In the genomic region with DNA sequence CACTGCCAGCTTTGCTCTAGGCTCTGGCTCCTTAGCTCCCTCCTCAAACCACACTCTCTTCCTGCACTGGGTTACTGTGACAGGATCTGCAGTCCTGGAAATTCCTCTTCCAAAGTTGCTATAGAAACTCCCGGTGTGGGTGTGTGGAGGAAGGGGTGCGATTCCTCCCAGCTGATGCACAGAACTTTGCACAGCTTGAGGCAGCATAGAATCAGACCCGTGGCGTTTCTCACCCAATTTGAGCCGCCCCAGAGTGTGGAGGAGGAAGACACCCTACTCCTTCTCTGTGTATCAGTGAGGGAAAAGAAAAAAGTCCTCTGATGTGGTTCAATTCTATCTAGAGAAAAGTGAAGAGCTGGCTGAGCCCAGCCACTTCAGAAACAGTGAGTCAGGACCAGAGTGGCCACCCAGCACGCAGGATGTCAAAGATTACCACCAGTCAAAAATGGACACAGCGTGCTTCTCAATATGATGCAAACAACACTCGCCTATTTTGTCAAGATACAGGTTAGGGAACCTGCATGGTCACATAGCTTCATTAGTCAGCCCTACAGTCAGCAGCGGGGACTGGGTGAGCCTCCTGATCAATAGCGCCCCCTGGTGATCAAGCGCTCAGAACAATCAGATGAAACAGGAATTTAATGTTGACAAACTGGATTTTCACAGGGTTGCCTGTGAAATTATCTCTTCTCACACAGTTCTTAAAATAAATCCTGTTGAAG, we compare ENCODE assay signal across 9 mouse cellular contexts.
A peak's percentile ranks its signal among the peaks of the same experiment; 100 is the strongest.
DNase-seq lines count a peak whose midpoint lies in the region; ATAC-seq and TF ChIP-seq lines count a peak whose summit lies in the region.
"Had no signal": no experiment of that assay in that cellular context is flagged by ENCODE, and none has a peak within 500 bp of the region (broad histone marks: within the 10 kb centered on the region; RNA-seq: fewer than 3 reads in every experiment).

No protein-coding gene starts in this region.

- peak; percentile 40 for TF ChIP-seq CTCF in heart, postnatal 0 days (IDR thresholded peaks at IDR 0.05; ENCODE audit: low read depth)
- peak; percentile 66 for TF ChIP-seq CTCF in Patski (IDR thresholded peaks at IDR 0.05)
- TF ChIP-seq CTCF in hindbrain, postnatal 0 days (IDR thresholded peaks at IDR 0.05; ENCODE audit: low read depth) = peak; percentile 71

- intact Hi-C loops in heart, postnatal 25 days (cut with DNase I) = no loop called here
- intact Hi-C loops in left cerebral cortex, postnatal 25 days (cut with DNase I) = loop anchor here (1.0 to 5.0 kb wide), 4 partner anchors 99 to 371 kb away; no protein-coding TSS in a partner anchor

- no peak overlapping the region for H3K9ac ChIP-seq in heart, postnatal 0 days (replicated peaks; ENCODE audit: low read depth, low read length)
- no peak overlapping the region for H3K9ac ChIP-seq in hindbrain, postnatal 0 days (replicated peaks; ENCODE audit: low read length)
- H3K9ac ChIP-seq in heart, embryonic 11.5 days (ENCODE audit: low read depth, low read length) = no peak overlapping the region

- in situ Hi-C loops in Patski (cut with MboI; ENCODE audit: low pct_unique_long_range_greater_than_20kb) = no loop called here

- WGBS in heart, postnatal 0 days = 29% methylated on average over 11 of the region's 11 CpGs
- WGBS in hindbrain, postnatal 0 days = 24% methylated on average over 11 of the region's 11 CpGs
- WGBS in heart, embryonic 11.5 days (ENCODE audit: insufficient replicate concordance) = 34% methylated on average over 11 of the region's 11 CpGs

- no peak overlapping the region for H3K27ac ChIP-seq in heart, postnatal 0 days (ENCODE audit: low read depth)
- H3K27ac ChIP-seq in hindbrain, postnatal 0 days = no peak overlapping the region
- H3K27ac ChIP-seq in heart, embryonic 11.5 days (ENCODE audit: low read depth, low read length) = no peak overlapping the region

- CTCF ChIA-PET in Patski (lab: Charles Lee) = interaction anchor here (1.0 to 3.5 kb wide), 4 partner anchors 11 to 30 kb away, joined by 3 to 17 read pairs (median 5); no protein-coding TSS in a partner anchor

- no peaks in the 10 kb centered on the region for H3K27me3 ChIP-seq in heart, postnatal 0 days (ENCODE audit: control insufficient read depth, insufficient read depth, low read length)
- H3K27me3 ChIP-seq in Patski = no peaks in the 10 kb centered on the region
- H3K27me3 ChIP-seq in hindbrain, postnatal 0 days (ENCODE audit: insufficient read depth, low read length) = no peaks in the 10 kb centered on the region
- H3K27me3 ChIP-seq in heart, embryonic 11.5 days (ENCODE audit: control insufficient read depth, insufficient read depth, low read length) = no peaks in the 10 kb centered on the region

- POLR2A ChIA-PET in Patski (lab: Charles Lee) = no interaction called here

- no peak overlapping the region for H3K4me3 ChIP-seq in heart, postnatal 0 days (ENCODE audit: low read depth, low read length)
- no peak overlapping the region for H3K4me3 ChIP-seq in hindbrain, postnatal 0 days (ENCODE audit: low read length)
- H3K4me3 ChIP-seq in heart, embryonic 11.5 days (ENCODE audit: low read depth, low read length) = no peak overlapping the region

- no peak for ATAC-seq in heart, postnatal 0 days (ENCODE audit: insufficient read depth, low read depth)
- ATAC-seq in Patski = no peak
- peak; percentile 71 for ATAC-seq in hindbrain, postnatal 0 days
- ATAC-seq in heart, embryonic 11.5 days (replicated peaks; ENCODE audit: insufficient number of reproducible peaks, low FRiP score, low TSS enrichment) = no peak

- H3K4me1 ChIP-seq in heart, postnatal 0 days (ENCODE audit: control insufficient read depth, insufficient read depth) = no peaks in the 10 kb centered on the region
- no peaks in the 10 kb centered on the region for H3K4me1 ChIP-seq in hindbrain, postnatal 0 days (ENCODE audit: insufficient read depth, low read length)
- no peaks in the 10 kb centered on the region for H3K4me1 ChIP-seq in heart, embryonic 11.5 days (ENCODE audit: control insufficient read depth, insufficient read depth, low read length)

- no peak overlapping the region for H3K4me2 ChIP-seq in heart, postnatal 0 days (ENCODE audit: low read depth, low read length)
- no peak overlapping the region for H3K4me2 ChIP-seq in hindbrain, postnatal 0 days (ENCODE audit: low read depth, low read length)
- no peak overlapping the region for H3K4me2 ChIP-seq in heart, embryonic 11.5 days

- DNase-seq in heart, postnatal 0 days (ENCODE audit: low spot score) = no peak
- DNase-seq in heart, postnatal 25 days (ENCODE audit: low spot score) = no peak
- DNase-seq in Patski (ENCODE audit: low read depth, low spot score) = no peak
- peak; percentile 70 for DNase-seq in embryo, embryonic 10.5 days (ENCODE audit: low spot score)
- peak; percentile 78 for DNase-seq in hindbrain, postnatal 0 days (ENCODE audit: low spot score)
- peak; percentile 81 to 98 for DNase-seq in left cerebral cortex, postnatal 25 days (ENCODE audit: low spot score in 2 of 2)
- DNase-seq in retina, postnatal 7 days (ENCODE audit: low read depth, low spot score) = peak; percentile 28

- TF ChIP-seq EP300 in heart, postnatal 0 days (IDR thresholded peaks at IDR 0.05; ENCODE audit: low read depth) = no peak

- H3K36me3 ChIP-seq in heart, postnatal 0 days (replicated peaks; ENCODE audit: control insufficient read depth, insufficient read depth, low read length) = no peaks in the 10 kb centered on the region
- H3K36me3 ChIP-seq in hindbrain, postnatal 0 days (ENCODE audit: insufficient read depth, low read length) = no peaks in the 10 kb centered on the region
- H3K36me3 ChIP-seq in heart, embryonic 11.5 days (ENCODE audit: control insufficient read depth, insufficient read depth, low read length) = no peaks in the 10 kb centered on the region
- H3K36me3 ChIP-seq: G1E had no signal

- H3K9me3 ChIP-seq in heart, postnatal 0 days (replicated peaks; ENCODE audit: control insufficient read depth, low read length) = no peaks in the 10 kb centered on the region
- no peaks in the 10 kb centered on the region for H3K9me3 ChIP-seq in hindbrain, postnatal 0 days (ENCODE audit: low read length)
- no peaks in the 10 kb centered on the region for H3K9me3 ChIP-seq in heart, embryonic 11.5 days (replicated peaks; ENCODE audit: control insufficient read depth, low read length)

Comparison
In these comparisons a context has a peak if more than half of its experiments do, and no peak if none do; other contexts are left out.
1. DNase-seq: peak in embryo, embryonic 10.5 days (single experiment), hindbrain, postnatal 0 days (single experiment), left cerebral cortex, postnatal 25 days (2 of 2) and retina, postnatal 7 days (single experiment); none in heart, postnatal 0 days (single experiment), heart, postnatal 25 days (single experiment) and Patski (single experiment).
2. Peak in every context shown above with its lines, with median percentiles within 50 percentile points of each other: CTCF ChIP-seq.